ENCODE assay signal across 16 mouse cellular contexts in genomic region chr14:103657876-103658275, GRCm38 (mm10).
"Had no signal": no experiment of that assay in that cellular context is flagged by ENCODE, and none has a peak within 500 bp of the region (broad histone marks: within the 10 kb centered on the region; RNA-seq: fewer than 3 reads in every experiment).

No protein-coding gene starts in this region.

- H3K36me3 ChIP-seq: stomach, embryonic 15.5 days had no signal

- DNase-seq: retina, postnatal 1 day; right cerebral cortex, adult 18-20 months; right cerebral cortex, postnatal 14 days; right cerebral cortex, postnatal 25 days; right cerebral cortex, postnatal 4 days; spleen, adult 18-20 months; thymus, adult 18-20 months; thymus, adult 2 months; thymus, postnatal 14 days; thymus, postnatal 25 days; thymus, postnatal 36 days; thymus, postnatal 4 days had no signal

- H3K4me2 ChIP-seq: neural tube, embryonic 13.5 days; neural tube, embryonic 15.5 days; stomach, embryonic 15.5 days had no signal

- H3K4me1 ChIP-seq: stomach, embryonic 15.5 days had no signal

- H3K27ac ChIP-seq: neural tube, embryonic 13.5 days; neural tube, embryonic 15.5 days; stomach, embryonic 15.5 days; stomach, postnatal 0 days had no signal

- H3K27me3 ChIP-seq: neural tube, embryonic 13.5 days; neural tube, embryonic 15.5 days; stomach, embryonic 15.5 days had no signal

- H3K4me3 ChIP-seq: neural tube, embryonic 13.5 days; neural tube, embryonic 15.5 days; stomach, embryonic 15.5 days had no signal

- H3K9me3 ChIP-seq: neural tube, embryonic 13.5 days; neural tube, embryonic 15.5 days; stomach, embryonic 15.5 days had no signal

- H3K9ac ChIP-seq: neural tube, embryonic 13.5 days; neural tube, embryonic 15.5 days; stomach, embryonic 15.5 days had no signal
